Mouse (Mus musculus) C2C12 (cell line): ENCODE results near the gene Reck.

ENCODE experiments used
- CEBPB ChIP-seq: IDR thresholded peaks from one replicate; pipeline ENCODE4 v1.6.1; 2011; ENCODE audit warnings: low read depth, mild to moderate bottlenecking, control low read depth, moderate library complexity
- CTCF ChIP-seq: IDR thresholded peaks from one replicate; pipeline ENCODE4 v1.5.1; 2011; ENCODE audit not compliant: control insufficient read depth, insufficient read depth, insufficient read length
- FOSL1 ChIP-seq: IDR thresholded peaks from one replicate; pipeline ENCODE4 v1.8.0; 2011; ENCODE audit warnings: mild to moderate bottlenecking, low read length; ENCODE audit not compliant: poor library complexity, insufficient read depth, severe bottlenecking
- MAX ChIP-seq: IDR thresholded peaks from one replicate; pipeline ENCODE4 v1.6.1; 2011; ENCODE audit warnings: mild to moderate bottlenecking, control low read depth
- MYOD1 ChIP-seq: IDR thresholded peaks from one replicate; pipeline ENCODE4 v1.6.1; 2011; ENCODE audit warnings: low read depth; ENCODE audit not compliant: control insufficient read depth, insufficient read length

DNA sequence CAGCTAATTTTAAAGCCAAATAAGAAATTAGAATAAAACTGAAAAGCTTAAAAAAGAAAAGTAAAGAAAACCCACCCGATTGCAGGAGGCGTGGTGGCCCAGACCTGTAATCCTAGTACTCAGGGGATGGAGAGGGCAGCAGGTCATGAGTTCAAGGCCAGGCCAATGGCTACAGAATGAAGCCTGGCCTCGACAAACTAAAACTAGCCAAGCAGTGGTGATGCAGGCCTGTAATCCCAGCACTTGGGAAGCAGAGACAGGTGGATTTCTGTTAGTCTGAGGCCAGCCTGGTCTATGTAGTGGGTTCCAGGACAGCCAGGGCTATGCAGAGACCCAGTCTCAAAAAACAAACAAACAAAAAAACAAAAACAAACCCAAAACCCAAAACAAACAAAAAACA lies 37.0 kb upstream of the Reck start:
- TF ChIP-seq CEBPB (no peak), CTCF (no peak), MAX (no peak), MYOD1 (no peak), FOSL1 (no peak)
